Mouse (Mus musculus) kidney, adult 2 months (tissue): ENCODE data around the gene Cmya5. TPM values are rescaled to one million over a fixed set of nuclear protein-coding genes. Genes with fewer than 3 reads are reported as not detected.

Experiments
- DNase-seq: peaks from one replicate; pipeline ENCODE4 v3.0.0; 2021
- H3K27ac ChIP-seq: fragments of 200-500 bp; 2 replicates; pipeline ENCODE4 v1.5.1; 2012; ENCODE audit warnings: low read depth, low read length, control low read depth, inconsistent platforms; ENCODE audit not compliant: insufficient read depth
- H3K27me3 ChIP-seq: fragments of 200-500 bp; replicated peaks from 2 replicates; pipeline ENCODE4 v1.6.1; 2012; ENCODE audit warnings: mild to moderate bottlenecking, moderate library complexity, low read length, inconsistent platforms; ENCODE audit not compliant: control insufficient read depth, insufficient read depth
- H3K36me3 ChIP-seq: fragments of 200-500 bp; 2 replicates; pipeline ENCODE4 v1.6.1; 2012; ENCODE audit warnings: mild to moderate bottlenecking, moderate library complexity, low read length, inconsistent platforms; ENCODE audit not compliant: control insufficient read depth, insufficient read depth
- H3K4me1 ChIP-seq: fragments of 200-500 bp; 2 replicates; pipeline ENCODE4 v1.6.1; 2011; ENCODE audit warnings: low read length; ENCODE audit not compliant: control insufficient read depth, insufficient read depth
- H3K4me3 ChIP-seq: fragments of 200-500 bp; 2 replicates; pipeline ENCODE4 v1.5.1; 2011; ENCODE audit warnings: mild to moderate bottlenecking, low read depth, low read length, control low read depth; ENCODE audit not compliant: insufficient read depth
- CTCF ChIP-seq: fragments of 200-500 bp; conservative IDR thresholded peaks from 2 replicates; pipeline ENCODE4 v1.5.1; 2011; ENCODE audit warnings: low read depth, mild to moderate bottlenecking, control low read depth, low read length, moderate library complexity, mixed read lengths; ENCODE audit not compliant: insufficient read depth, insufficient read length
- POLR2A ChIP-seq: fragments of 200-500 bp; IDR thresholded peaks from one replicate; pipeline ENCODE4 v1.6.1; 2011; ENCODE audit warnings: low read depth, low read length, control low read depth
- WGBS: fragments of 180-500 bp; shearing (Covaris S2); methylation state at CpG from one replicate; pipeline ENCODE4 v1.1.7; 2018; 5-methylcytosine and 5-hydroxymethylcytosine counted together
- polyA plus RNA-seq: library from polyadenylated mRNA; depleted of rRNA; stranded (reverse); fragments of >200 nt; gene quantifications from 2 replicates; pipeline ENCODE4 v1.2.3, GENCODE M21; 2012

Gene Cmya5
- polyA plus RNA-seq, 1 experiment: 1.0 TPM

- H3K27me3 ChIP-seq: no peaks in the 10 kb centered on the region
- TF ChIP-seq POLR2A (no peak), CTCF (no peak)
- no peaks in the 10 kb centered on the region for H3K36me3 ChIP-seq
- H3K4me3 ChIP-seq: no peak overlapping the region
- 95% methylated on average over 1 of the region's 1 CpGs for WGBS
- no peak for DNase-seq
- no peaks in the 10 kb centered on the region for H3K4me1 ChIP-seq
- no peak overlapping the region for H3K27ac ChIP-seq
These were observed 6.5 kb downstream of the Cmya5 start for GRCm38 (mm10) chr13:93138059-93138458.

- WGBS: 90% methylated on average over 7 of the region's 7 CpGs
- Histone ChIP-seq H3K4me3 (no peak overlapping the region), H3K36me3 (no peaks in the 10 kb centered on the region), H3K27me3 (no peaks in the 10 kb centered on the region), H3K27ac (no peak overlapping the region), H3K4me1 (no peaks in the 10 kb centered on the region)
- TF ChIP-seq POLR2A (no peak), CTCF (no peak)
- no peak for DNase-seq
These were observed 7.4 kb downstream of the Cmya5 start for GRCm38 (mm10) chr13:93137098-93137497.

- Histone ChIP-seq H3K27me3 (no peaks in the 10 kb centered on the region), H3K4me1 (no peaks in the 10 kb centered on the region), H3K4me3 (no peak overlapping the region), H3K27ac (no peak overlapping the region), H3K36me3 (no peaks in the 10 kb centered on the region)
- whole genome bisulfite sequencing: 92% methylated on average over 1 of the region's 1 CpGs
- no peak for TF ChIP-seq POLR2A
- no peak for TF ChIP-seq CTCF
- DNase-seq: no peak
These were observed 8.3 kb downstream of the Cmya5 start for GRCm38 (mm10) chr13:93136251-93136650.

- WGBS: 57% methylated on average over 2 of the region's 2 CpGs
- DNase-seq: no peak
- H3K4me3 ChIP-seq: no peak overlapping the region
These were observed 9.0 kb downstream of the Cmya5 start for GRCm38 (mm10) chr13:93135501-93135900.

GRCm38 (mm10) chr13:93130674-93131073 lies 13.8 kb downstream of the Cmya5 start:
- DNase-seq: no peak
- WGBS: 86% methylated on average over 3 of the region's 3 CpGs
- no peaks in the 10 kb centered on the region for H3K27me3 ChIP-seq
- no peak overlapping the region for H3K27ac ChIP-seq
- H3K36me3 ChIP-seq: no peaks in the 10 kb centered on the region
- TF ChIP-seq CTCF (no peak), POLR2A (no peak)
- H3K4me1 ChIP-seq: no peaks in the 10 kb centered on the region
- H3K4me3 ChIP-seq: no peak overlapping the region

More at GRCm38 (mm10) chr13:93135501-93135900, 9.0 kb downstream of the Cmya5 start:
- H3K36me3 ChIP-seq: no peaks in the 10 kb centered on the region
- no peak for TF ChIP-seq CTCF
- TF ChIP-seq POLR2A: no peak
- H3K27ac ChIP-seq: no peak overlapping the region
- no peaks in the 10 kb centered on the region for H3K27me3 ChIP-seq
- no peaks in the 10 kb centered on the region for H3K4me1 ChIP-seq

GRCm38 (mm10) chr13:93128961-93129360 lies 15.6 kb downstream of the Cmya5 start:
- no peak for DNase-seq
- H3K4me1 ChIP-seq: no peaks in the 10 kb centered on the region
- no peak overlapping the region for H3K27ac ChIP-seq
- H3K4me3 ChIP-seq: no peak overlapping the region
- H3K36me3 ChIP-seq: no peaks in the 10 kb centered on the region
- 90% methylated on average over 5 of the region's 5 CpGs for WGBS
- H3K27me3 ChIP-seq: no peaks in the 10 kb centered on the region
- no peak for TF ChIP-seq CTCF
- no peak for TF ChIP-seq POLR2A

GRCm38 (mm10) chr13:93128111-93128860 lies 16.2 kb downstream of the Cmya5 start:
- Histone ChIP-seq H3K4me3 (no peak overlapping the region), H3K36me3 (no peaks in the 10 kb centered on the region), H3K27me3 (no peaks in the 10 kb centered on the region), H3K27ac (no peak overlapping the region), H3K4me1 (no peaks in the 10 kb centered on the region)
- WGBS: 78% methylated on average over 8 of the region's 8 CpGs
- TF ChIP-seq CTCF: no peak
- no peak for TF ChIP-seq POLR2A
- DNase-seq: no peak
